Mouse (Mus musculus) kidney, postnatal 10 days (tissue): ENCODE results near the gene Cuedc1.

Experiments used
- DNase-seq: peaks from one replicate; pipeline ENCODE4 v3.0.0; 2021; ENCODE audit warnings: mixed read lengths

Cuedc1 gene

GRCm38 (mm10) chr11:88204593-88205368, 106.9 kb downstream of the Cuedc1 start:
- DNase-seq, result peak; percentile 43

DNA sequence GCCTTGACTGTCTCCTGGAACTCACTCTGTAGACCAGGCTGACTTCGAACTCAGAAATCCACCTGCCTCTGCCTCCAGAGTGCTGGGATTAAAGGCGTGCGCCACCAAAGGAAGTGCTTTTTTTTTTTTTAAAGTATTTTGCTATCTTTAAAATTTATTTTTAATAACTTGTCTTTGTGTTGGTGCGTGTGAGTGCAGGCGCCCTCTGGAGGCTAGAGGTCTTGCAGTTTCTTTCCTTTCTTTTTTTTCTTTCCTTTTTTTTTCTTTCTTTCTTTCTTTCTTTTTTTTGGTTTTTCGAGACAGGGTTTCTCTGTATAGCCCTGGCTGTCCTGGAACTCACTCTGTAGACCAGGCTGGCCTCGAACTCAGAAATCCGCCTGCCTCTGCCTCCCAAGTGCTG, 108.7 kb downstream of the Cuedc1 start:
- peak; percentile 59 for DNase-seq

DNA sequence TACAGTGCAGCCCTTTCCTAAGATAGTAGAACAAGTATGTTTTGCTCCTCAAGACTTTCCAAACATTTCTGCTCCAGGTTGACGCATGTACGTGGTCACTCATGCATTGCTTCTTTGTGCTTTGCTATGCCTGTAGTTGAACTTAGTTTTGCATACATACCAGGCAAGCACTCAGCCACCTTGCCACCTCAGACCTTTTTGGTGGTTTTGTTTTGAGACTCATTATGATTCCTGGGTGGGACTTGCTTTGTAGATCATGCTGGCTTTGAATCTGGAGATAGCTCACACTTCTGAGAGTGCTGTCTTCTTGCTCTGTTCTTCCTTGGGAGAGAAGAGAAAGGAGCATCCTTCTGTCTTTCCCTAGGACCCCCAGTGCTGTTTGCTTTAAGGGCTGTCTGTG, 109.8 kb downstream of the Cuedc1 start:
- no peak for DNase-seq

DNA sequence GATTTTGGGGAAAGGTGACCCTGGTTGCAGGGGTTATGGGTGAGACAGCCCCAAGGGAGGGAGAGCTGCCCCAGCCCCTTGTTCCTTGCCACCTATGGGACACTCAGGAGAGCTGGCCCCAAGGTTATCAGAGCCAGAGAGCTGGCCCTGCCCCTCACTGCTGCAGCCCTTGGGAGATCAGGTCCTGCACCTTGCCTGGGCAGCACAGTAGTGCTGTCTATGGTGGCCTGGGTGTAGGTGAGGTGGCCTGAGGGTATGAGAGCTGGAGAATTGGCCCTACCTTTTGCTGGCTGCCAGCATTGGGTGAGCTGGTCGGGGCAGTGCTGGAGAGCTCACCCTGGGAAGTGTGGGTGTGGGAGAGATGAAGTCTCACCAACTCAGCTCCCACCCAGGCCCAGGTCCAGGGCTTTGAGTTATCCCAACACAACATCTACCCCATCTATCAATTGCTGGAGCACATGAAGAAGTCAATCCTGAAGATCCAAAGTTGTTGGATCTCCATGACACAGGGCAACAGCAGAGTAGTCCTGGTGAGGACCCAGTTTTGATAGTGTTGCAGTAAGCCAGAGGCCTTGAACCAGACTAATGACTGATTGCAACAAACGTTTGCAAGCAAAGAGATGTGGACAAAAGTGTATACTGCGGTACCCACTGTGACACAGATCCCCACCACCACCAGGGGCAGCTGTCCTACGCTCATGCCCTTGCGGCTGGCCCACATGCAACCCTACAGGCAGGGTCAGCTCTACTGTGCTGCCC, 114.1 kb downstream of the Cuedc1 start:
- no peak for DNase-seq

- peak; percentile 23 for DNase-seq
Observed at GRCm38 (mm10) chr11:88213757-88214156, 115.9 kb downstream of the Cuedc1 start.

DNA sequence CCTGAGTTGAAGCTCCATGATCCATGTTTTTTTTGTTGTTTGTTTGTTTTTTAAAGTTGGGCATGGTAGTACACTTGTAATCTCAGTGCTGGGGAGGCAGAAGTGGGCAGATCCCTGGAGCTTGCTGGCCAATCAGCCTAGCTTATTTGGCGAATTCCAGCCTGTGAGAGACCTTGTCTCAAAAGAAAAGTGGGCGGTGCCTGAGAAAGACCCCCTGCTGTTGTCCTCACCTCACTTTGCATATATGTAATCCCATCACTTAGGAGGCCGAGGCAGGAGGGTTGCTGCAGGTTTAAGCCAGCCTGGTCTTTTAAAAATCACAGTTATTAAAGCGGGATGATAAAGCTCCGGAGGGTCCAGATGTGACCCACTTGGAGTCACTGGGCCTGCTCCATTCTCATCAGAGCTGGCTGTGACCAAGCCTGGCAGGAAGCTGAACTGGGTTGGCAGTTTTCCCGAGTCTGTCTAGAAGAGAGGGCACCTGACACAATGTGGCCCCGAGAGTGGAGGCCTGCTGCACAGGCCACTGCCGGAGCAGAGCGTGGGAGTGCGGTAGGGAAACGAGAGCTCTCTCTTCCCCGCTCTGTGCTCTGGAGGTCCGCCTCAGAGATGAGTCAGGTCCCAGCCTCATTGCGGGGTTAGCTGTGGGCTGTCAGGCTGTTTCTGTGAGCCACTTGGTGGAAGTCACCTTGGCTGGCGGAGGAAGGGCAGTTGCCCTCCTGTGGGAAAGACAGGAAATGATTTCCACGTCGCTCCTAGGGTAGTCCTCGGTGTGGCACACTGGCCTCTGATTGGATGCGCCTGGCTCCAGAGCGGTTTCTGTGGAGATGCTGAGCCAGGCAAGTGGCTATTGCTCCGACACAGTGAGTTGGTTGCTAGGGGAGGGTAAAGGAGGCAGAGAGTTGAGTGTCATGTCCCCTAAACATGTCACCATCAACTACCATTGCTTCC, 117.3 kb downstream of the Cuedc1 start:
- DNase-seq, result peak; percentile 58

DNA sequence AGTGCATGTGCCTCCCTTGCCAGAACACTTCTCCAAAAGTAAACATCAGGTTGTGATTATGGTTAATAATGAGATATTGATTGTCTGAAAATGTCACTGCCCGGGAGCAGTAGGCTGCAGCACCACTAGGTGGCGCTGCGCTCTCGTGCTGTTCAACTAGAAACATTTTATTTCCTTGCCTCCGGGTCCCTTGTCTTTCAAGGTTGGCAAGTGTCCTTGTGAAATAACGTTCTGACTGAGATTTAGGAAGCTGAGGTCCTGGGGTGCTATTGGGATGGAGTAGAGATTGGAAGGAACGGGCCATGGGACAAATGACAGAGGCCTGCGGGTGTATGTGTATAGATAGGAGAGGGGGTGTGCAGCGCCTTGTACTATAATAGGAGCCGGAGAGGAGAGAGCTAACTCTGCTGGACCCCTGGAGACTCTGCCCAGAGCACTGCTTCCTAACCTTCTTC, 118.4 kb downstream of the Cuedc1 start:
- peak; percentile 79 for DNase-seq

GRCm38 (mm10) chr11:88218155-88218554, 120.3 kb downstream of the Cuedc1 start:
- no peak for DNase-seq

GRCm38 (mm10) chr11:88218586-88218985, 120.7 kb downstream of the Cuedc1 start:
- DNase-seq, result no peak

DNA sequence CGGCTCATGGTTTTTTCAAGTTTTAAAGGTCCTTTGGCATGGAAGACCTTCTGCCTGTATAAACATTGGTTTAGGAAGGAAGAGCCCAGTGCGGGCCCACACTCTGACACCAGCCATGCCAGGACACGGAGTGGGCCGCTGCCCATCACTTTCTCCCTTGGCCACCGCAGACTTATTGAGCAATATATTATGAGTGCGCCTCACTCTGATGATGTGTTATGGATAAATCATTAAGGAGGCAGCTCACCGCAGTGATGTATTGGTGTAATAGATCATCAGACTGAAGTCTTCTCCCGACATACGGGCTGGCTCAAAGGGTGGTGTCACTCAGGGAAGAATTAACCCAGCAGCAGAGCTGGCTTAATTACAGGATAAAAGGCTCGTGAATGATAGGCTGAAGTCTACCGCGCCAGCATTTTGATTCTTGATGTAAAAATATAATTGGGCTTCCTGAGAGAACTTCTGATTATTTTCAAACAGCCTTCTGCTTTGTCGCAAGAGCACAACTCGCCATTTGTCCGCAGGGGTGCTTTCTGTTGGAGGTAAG, 124.1 kb downstream of the Cuedc1 start:
- no peak for DNase-seq

DNA sequence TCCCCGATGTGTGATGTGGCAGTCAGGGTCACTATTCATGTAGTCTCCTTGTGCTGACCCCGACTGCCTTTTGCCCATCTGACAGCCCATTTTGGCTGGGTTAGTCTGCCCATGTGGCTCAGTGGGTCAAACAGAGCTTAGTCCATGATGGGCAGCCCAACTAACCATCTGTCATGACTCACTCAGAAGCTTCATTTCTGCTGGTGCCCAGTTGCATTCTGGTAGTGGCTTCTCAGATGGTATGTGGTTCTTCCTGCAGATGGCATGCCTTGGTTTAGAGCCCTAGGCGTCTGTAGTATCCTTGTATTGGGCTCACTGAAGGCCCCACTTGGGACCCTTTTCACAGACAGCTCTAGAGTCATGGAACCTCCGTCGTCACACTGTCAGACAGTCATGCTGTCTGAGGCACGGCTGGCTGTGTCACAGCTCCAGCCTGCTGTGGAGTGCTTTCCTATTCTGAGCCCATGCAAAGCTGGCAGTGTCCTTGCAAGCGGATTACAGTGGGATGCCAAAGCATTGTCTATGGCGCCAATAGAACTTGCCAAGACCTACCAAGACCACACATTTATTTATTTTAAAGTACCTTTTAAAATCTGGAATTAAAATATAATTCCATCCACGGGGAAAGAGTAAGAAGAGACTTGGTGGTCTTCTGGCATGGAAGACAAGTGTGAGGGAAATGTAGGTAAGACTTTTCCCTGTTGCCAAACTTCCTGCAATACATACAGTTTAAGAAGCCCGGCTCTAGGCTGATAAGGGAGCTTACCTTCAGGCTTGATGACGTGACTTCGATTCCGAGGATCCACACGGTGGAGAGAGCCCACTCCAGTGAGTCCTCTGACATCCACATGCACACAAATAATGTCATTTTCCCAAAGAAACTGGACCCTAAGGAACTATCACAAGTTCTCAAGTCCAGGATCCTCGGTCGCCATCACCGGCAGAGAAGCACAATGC, 129.4 kb downstream of the Cuedc1 start:
- DNase-seq, result no peak

DNA sequence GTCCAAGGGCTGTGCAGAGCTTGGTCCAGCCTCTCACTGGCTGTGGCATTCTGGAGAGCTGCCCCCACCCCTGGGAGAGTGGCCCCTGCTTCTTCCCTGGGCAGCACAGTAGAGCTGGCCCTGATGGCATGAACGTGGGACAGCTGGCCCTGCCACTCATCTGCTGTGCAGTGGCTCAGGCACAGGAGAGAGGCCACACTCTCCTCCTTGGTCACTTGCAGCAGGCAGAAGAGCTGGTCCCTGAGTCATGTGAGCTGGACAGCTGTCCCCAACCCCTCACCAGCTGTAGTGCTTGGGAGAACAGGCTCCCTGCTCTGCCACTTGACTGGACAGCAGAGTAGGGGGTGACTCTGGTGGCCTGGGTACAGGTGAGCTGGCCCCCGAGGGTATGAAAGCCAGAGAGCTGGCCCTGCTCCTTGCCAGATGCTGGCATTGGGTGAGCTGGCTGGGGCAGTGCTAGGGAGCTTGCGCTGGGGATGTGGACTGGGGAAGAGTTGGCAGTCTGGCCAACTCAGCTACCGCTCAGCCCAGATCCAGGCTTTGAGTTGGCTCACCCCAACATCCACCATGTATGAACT, 133.4 kb downstream of the Cuedc1 start:
- DNase-seq, result no peak

GRCm38 (mm10) chr11:88233528-88234427, 135.9 kb downstream of the Cuedc1 start:
- DNase-seq, result peak; percentile 63

DNA sequence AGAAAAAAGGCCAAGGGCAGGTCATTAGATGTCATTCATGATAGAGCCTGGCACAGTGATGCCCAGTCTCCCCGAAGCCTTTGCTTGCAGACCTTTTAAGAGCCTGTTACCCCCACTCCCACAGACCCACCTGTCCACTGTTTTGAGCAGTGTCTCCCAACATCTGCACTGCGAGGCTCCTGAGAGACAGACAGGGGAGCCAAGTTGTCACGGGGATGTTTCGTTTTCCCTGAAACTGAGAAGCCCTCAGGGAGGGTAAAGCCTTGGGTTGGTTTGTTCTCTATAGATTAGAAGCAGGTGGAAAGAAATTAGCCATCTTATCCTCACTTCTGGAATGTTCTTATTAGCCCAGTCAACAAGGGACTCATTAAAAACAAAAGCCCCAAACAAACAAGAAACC, 136.9 kb downstream of the Cuedc1 start:
- no peak for DNase-seq

DNA sequence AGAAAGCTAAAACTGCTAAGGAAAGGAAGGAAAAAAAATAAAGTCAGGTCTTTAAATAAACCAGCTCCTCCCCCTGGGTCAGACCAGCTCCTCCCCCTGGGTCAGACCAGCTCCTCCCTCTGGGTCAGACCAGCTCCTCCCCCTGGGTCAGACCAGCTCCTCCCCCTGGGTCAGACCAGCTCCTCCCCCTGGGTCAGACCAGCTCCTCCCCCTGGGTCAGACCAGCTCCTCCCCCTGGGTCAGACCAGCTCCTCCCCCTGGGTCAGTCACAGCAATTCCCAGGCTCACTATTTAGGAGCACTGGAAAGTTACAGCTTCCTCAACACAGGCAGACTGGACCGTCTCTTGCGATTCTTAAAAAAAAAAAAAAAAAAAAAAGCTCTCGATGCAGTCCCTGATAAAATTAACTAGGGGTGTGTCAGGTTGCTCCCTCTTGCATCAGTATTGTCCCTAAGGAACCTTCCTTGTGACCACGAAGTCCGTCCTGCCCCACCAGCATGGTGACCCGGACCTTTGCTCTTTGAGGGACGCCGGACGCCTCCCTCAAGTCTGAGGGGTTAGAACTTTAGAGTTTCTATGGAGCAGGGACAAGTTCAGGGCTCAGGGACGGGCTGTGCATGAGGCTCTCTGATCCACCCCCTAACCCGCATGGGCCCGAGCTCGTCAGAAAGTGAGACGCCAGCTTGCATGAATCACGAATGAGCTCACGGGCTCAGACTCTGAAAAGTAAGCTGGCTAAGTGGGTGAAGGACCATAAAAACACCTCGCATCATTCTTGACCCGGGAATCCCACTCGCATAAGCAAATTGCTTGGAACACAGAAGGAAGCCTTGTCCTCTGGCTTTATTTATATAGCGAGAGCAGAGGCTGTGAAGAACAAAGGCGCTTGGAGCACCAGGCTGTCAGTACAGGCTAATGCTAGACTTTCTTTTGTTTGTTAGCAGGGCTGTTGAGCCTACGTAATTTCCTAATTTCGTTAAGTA, 137.7 kb downstream of the Cuedc1 start:
- peak; percentile 67 for DNase-seq

GRCm38 (mm10) chr11:88240275-88240674, 142.4 kb downstream of the Cuedc1 start:
- DNase-seq, result no peak

GRCm38 (mm10) chr11:88240736-88241353, 143.0 kb downstream of the Cuedc1 start:
- peak; percentile 34 for DNase-seq
